Mouse (Mus musculus): ENCODE results near the gene Adam23. TPM values are rescaled to one million over a fixed set of nuclear protein-coding genes. Genes with fewer than 3 reads are reported as not detected.

Gene Adam23
- total and polyA plus RNA-seq, 2 experiments from 2014 or later: 16.4 to 65.6 TPM

GRCm38 (mm10) chr1:63572229-63572628 is 126.5 kb downstream of the Adam23 start:
- no peaks in the 10 kb centered on the region for H3K9me3 ChIP-seq (ENCODE audit: low read length)
- no peaks in the 10 kb centered on the region for H3K27me3 ChIP-seq (ENCODE audit: insufficient read depth, low read length)
- no peak overlapping the region for H3K4me2 ChIP-seq (ENCODE audit: low read depth)
- TF ChIP-seq CTCF (IDR thresholded peaks at IDR 0.05; ENCODE audit: low read depth): no peak
- H3K4me1 ChIP-seq (ENCODE audit: insufficient read depth): no peaks in the 10 kb centered on the region; the same call in 1 of the 2 replicates
- H3K4me3 ChIP-seq (ENCODE audit: low read depth, low read length): no peak overlapping the region
- H3K9ac ChIP-seq: no peak overlapping the region
- peaks cover 13% of the 10 kb centered on the region; the same call in 1 of the 2 replicates for H3K36me3 ChIP-seq (ENCODE audit: insufficient read depth)
- 20% methylated on average over 7 of the region's 7 CpGs for WGBS
- DNase-seq (no peak), ATAC-seq (peak; percentile 42; the same call in 1 of the 2 replicates)
- H3K27ac ChIP-seq (ENCODE audit: low read depth, low read length): no peak overlapping the region

- Histone ChIP-seq H3K27ac (ENCODE audit: low read depth, low read length) (peak overlapping the region; percentile 71), H3K27me3 (ENCODE audit: insufficient read depth, low read length) (no peaks in the 10 kb centered on the region), H3K4me2 (ENCODE audit: low read depth) (peak overlapping the region; percentile 17; the same call in 1 of the 2 replicates), H3K4me1 (ENCODE audit: insufficient read depth) (no peaks in the 10 kb centered on the region; the same call in 1 of the 2 replicates), H3K9ac (no peak overlapping the region), H3K4me3 (ENCODE audit: low read depth, low read length) (no peak overlapping the region), H3K36me3 (ENCODE audit: insufficient read depth) (peaks cover 4% of the 10 kb centered on the region; the same call in 1 of the 2 replicates), H3K9me3 (ENCODE audit: low read length) (no peaks in the 10 kb centered on the region)
- peak; percentile 74 for DNase-seq
- no peak for TF ChIP-seq CTCF (IDR thresholded peaks at IDR 0.05; ENCODE audit: low read depth)
- WGBS: 10% methylated on average over 6 of the region's 6 CpGs
- ATAC-seq: peak; percentile 90
Observed at GRCm38 (mm10) chr1:63573432-63573831, 127.7 kb downstream of the Adam23 start.

- Histone ChIP-seq H3K4me3 (ENCODE audit: low read depth, low read length) (no peak overlapping the region), H3K4me1 (ENCODE audit: insufficient read depth) (no peaks in the 10 kb centered on the region; the same call in 1 of the 2 replicates), H3K4me2 (ENCODE audit: low read depth) (0 out of 2 replicates have a peak overlapping the region, but pooled peaks have one; percentile 17), H3K27me3 (ENCODE audit: insufficient read depth, low read length) (no peaks in the 10 kb centered on the region), H3K9me3 (ENCODE audit: low read length) (no peaks in the 10 kb centered on the region), H3K9ac (no peak overlapping the region), H3K27ac (ENCODE audit: low read depth, low read length) (peak overlapping the region; percentile 71), H3K36me3 (ENCODE audit: insufficient read depth) (peaks cover 4% of the 10 kb centered on the region; the same call in 1 of the 2 replicates)
- 45% methylated on average over 12 of the region's 12 CpGs for WGBS
- ATAC-seq (peak; percentile 60; the same call in 1 of the 2 replicates), DNase-seq (no peak)
- TF ChIP-seq CTCF (IDR thresholded peaks at IDR 0.05; ENCODE audit: low read depth): no peak
Observed at GRCm38 (mm10) chr1:63573864-63574611, 128.3 kb downstream of the Adam23 start.

GRCm38 (mm10) chr1:63576803-63577202 is 131.1 kb downstream of the Adam23 start:
- no peaks in the 10 kb centered on the region for H3K27me3 ChIP-seq (ENCODE audit: insufficient read depth, low read length)
- H3K9ac ChIP-seq: no peak overlapping the region
- H3K4me2 ChIP-seq (ENCODE audit: low read depth): no peak overlapping the region
- no peak overlapping the region for H3K27ac ChIP-seq (ENCODE audit: low read depth, low read length)
- DNase-seq (no peak), ATAC-seq (no peak)
- WGBS: 9% methylated on average over 5 of the region's 5 CpGs
- H3K36me3 ChIP-seq (ENCODE audit: insufficient read depth): no peaks in the 10 kb centered on the region
- no peaks in the 10 kb centered on the region; the same call in 1 of the 2 replicates for H3K4me1 ChIP-seq (ENCODE audit: insufficient read depth)
- no peak for TF ChIP-seq CTCF (IDR thresholded peaks at IDR 0.05; ENCODE audit: low read depth)
- no peak overlapping the region for H3K4me3 ChIP-seq (ENCODE audit: low read depth, low read length)
- no peaks in the 10 kb centered on the region for H3K9me3 ChIP-seq (ENCODE audit: low read length)

- DNase-seq (no peak), ATAC-seq (peak; percentile 77)
- Histone ChIP-seq H3K4me3 (ENCODE audit: low read depth, low read length) (no peak overlapping the region), H3K27ac (ENCODE audit: low read depth, low read length) (no peak overlapping the region), H3K4me1 (ENCODE audit: insufficient read depth) (no peaks in the 10 kb centered on the region), H3K9ac (no peak overlapping the region), H3K27me3 (ENCODE audit: insufficient read depth, low read length) (no peaks in the 10 kb centered on the region), H3K9me3 (ENCODE audit: low read length) (no peaks in the 10 kb centered on the region), H3K36me3 (ENCODE audit: insufficient read depth) (no peaks in the 10 kb centered on the region), H3K4me2 (ENCODE audit: low read depth) (no peak overlapping the region)
- no peak for TF ChIP-seq CTCF (IDR thresholded peaks at IDR 0.05; ENCODE audit: low read depth)
- WGBS: 61% methylated on average over 8 of the region's 8 CpGs
Observed at GRCm38 (mm10) chr1:63579153-63579552, 133.5 kb downstream of the Adam23 start.

- H3K9ac ChIP-seq: no peak overlapping the region
Observed at GRCm38 (mm10) chr1:63586869-63587268, 141.2 kb downstream of the Adam23 start.

GRCm38 (mm10) chr1:63603870-63604500 is 158.3 kb downstream of the Adam23 start:
- no peak for ATAC-seq
- Histone ChIP-seq H3K4me1 (ENCODE audit: insufficient read depth) (no peaks in the 10 kb centered on the region), H3K9ac (no peak overlapping the region), H3K4me2 (ENCODE audit: low read depth) (no peak overlapping the region), H3K27me3 (ENCODE audit: insufficient read depth, low read length) (no peaks in the 10 kb centered on the region), H3K4me3 (ENCODE audit: low read depth, low read length) (no peak overlapping the region), H3K36me3 (ENCODE audit: insufficient read depth) (no peaks in the 10 kb centered on the region), H3K9me3 (ENCODE audit: low read length) (no peaks in the 10 kb centered on the region), H3K27ac (ENCODE audit: low read depth, low read length) (no peak overlapping the region)
- WGBS: 64% methylated on average over 3 of the region's 3 CpGs
- TF ChIP-seq CTCF (IDR thresholded peaks at IDR 0.05; ENCODE audit: low read depth): no peak
- no peak for DNase-seq

More at GRCm38 (mm10) chr1:63586869-63587268, 141.2 kb downstream of the Adam23 start:
- Histone ChIP-seq H3K9me3 (ENCODE audit: low read length) (no peaks in the 10 kb centered on the region), H3K4me2 (ENCODE audit: low read depth) (no peak overlapping the region), H3K4me1 (ENCODE audit: insufficient read depth) (no peaks in the 10 kb centered on the region), H3K4me3 (ENCODE audit: low read depth, low read length) (no peak overlapping the region), H3K27ac (ENCODE audit: low read depth, low read length) (no peak overlapping the region), H3K27me3 (ENCODE audit: insufficient read depth, low read length) (no peaks in the 10 kb centered on the region), H3K36me3 (ENCODE audit: insufficient read depth) (no peaks in the 10 kb centered on the region)
- WGBS: 53% methylated on average over 7 of the region's 7 CpGs
- DNase-seq (peak; percentile 34), ATAC-seq (peak; percentile 73)
- TF ChIP-seq CTCF (IDR thresholded peaks at IDR 0.05; ENCODE audit: low read depth): 0 out of 2 replicates have a peak, but pooled peaks have one; percentile 4
